Mouse (Mus musculus) forebrain, embryonic 11.5 days (tissue): ENCODE data around the gene Pth2r. TPM values are rescaled to one million over a fixed set of nuclear protein-coding genes. Genes with fewer than 3 reads are reported as not detected.

ENCODE experiments used
- ATAC-seq: fragments of 200-750 bp; cut with Nextera tagmentation; replicated peaks from 2 replicates; pipeline ENCODE4 v1.8.0; 2017; ENCODE audit warnings: moderate TSS enrichment; ENCODE audit not compliant: low FRiP score
- DNase-seq: peaks from one replicate; pipeline ENCODE4 v3.0.0-alpha.2; 2017; ENCODE audit warnings: low spot score
- H3K27ac ChIP-seq: fragments of 300-500 bp; sonication (generic); 2 replicates; pipeline ENCODE4 v1.5.1; 2014; ENCODE audit warnings: low read depth, low read length
- H3K27me3 ChIP-seq: fragments of 300-500 bp; sonication (generic); 2 replicates; pipeline ENCODE4 v1.6.1; 2014; ENCODE audit warnings: mild to moderate bottlenecking, low read length, mixed read lengths; ENCODE audit not compliant: control insufficient read depth, insufficient read depth
- H3K36me3 ChIP-seq: fragments of 300-500 bp; sonication (generic); 2 replicates; pipeline ENCODE4 v1.6.1; 2014; ENCODE audit warnings: mild to moderate bottlenecking, low read length, moderate library complexity, mixed read lengths; ENCODE audit not compliant: control insufficient read depth, insufficient read depth
- H3K4me1 ChIP-seq: fragments of 300-500 bp; sonication (generic); replicated peaks from 2 replicates; pipeline ENCODE4 v1.6.1; 2014; ENCODE audit warnings: low read length, mixed read lengths; ENCODE audit not compliant: control insufficient read depth, insufficient read depth
- H3K4me2 ChIP-seq: fragments of 300-500 bp; sonication (generic); 2 replicates; pipeline ENCODE4 v1.6.1; 2014; ENCODE audit warnings: low read depth, mild to moderate bottlenecking, low read length, moderate library complexity, mixed read lengths; ENCODE audit not compliant: severe bottlenecking
- H3K4me3 ChIP-seq: fragments of 300-500 bp; sonication (generic); 2 replicates; pipeline ENCODE4 v1.5.1; 2014; ENCODE audit warnings: low read depth, low read length
- H3K9ac ChIP-seq: fragments of 300-500 bp; sonication (generic); 2 replicates; pipeline ENCODE4 v1.6.1; 2014; ENCODE audit warnings: low read length
- H3K9me3 ChIP-seq: fragments of 300-500 bp; sonication (generic); 2 replicates; pipeline ENCODE4 v1.6.1; 2016; ENCODE audit warnings: low read length, mixed read lengths; ENCODE audit not compliant: control insufficient read depth
- WGBS: fragments of 180-500 bp; shearing (Covaris S2); extraction: QIAGEN DNeasy Blood & Tissue Kit; methylation state at CpG from one replicate; pipeline ENCODE4 v1.1.7; 2014; 5-methylcytosine and 5-hydroxymethylcytosine counted together
- polyA plus RNA-seq: library from polyadenylated mRNA; unstranded; fragments of >200 nt; fragmentation: Nextera tagmentation; extraction: Ambion mirVana; gene quantifications from 2 replicates; pipeline ENCODE4 v1.2.1, GENCODE M21; 2014

The Pth2r gene
- polyA plus RNA-seq, result 0.28 TPM in 1 of 2 replicates, not detected in the other

DNA sequence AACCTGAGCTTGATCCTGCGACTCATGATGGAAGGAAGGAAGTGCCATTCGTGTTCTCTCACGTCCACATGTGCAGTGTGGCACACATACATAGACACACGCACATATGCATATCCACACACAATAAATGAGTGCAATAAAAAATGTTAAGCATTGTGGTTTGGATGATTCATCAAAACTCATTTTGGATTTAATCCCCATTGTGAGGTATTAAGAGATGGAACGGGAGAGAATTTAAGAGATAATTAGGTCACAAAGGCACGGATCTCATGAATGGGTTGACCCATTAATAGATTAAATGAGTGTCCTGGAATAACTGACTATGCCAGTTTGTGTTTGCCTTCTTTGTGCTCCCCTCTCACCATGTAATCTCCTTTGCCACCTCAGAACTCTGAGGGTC lies at the start of gene Pth2r:
Gene Pth2r, plus strand, starts transcription at position 301 of the 400 bp plus-strand sequence.
- no peak for DNase-seq
- H3K4me1 ChIP-seq, result no peaks in the 10 kb centered on the region
- ATAC-seq, result no peak
- H3K36me3 ChIP-seq, result peaks cover 1% of the 10 kb centered on the region; the same call in 1 of the 2 replicates
- H3K4me2 ChIP-seq, result no peak within 1 kb of the TSS
- no peak within 1 kb of the TSS for H3K9ac ChIP-seq
- WGBS, result 78% methylated on average over 6 of the region's 6 CpGs
- H3K9me3 ChIP-seq, result no peaks in the 10 kb centered on the region
- H3K27me3 ChIP-seq, result no peaks in the 10 kb centered on the region
- no peak within 1 kb of the TSS for H3K4me3 ChIP-seq
- no peak within 1 kb of the TSS for H3K27ac ChIP-seq

DNA sequence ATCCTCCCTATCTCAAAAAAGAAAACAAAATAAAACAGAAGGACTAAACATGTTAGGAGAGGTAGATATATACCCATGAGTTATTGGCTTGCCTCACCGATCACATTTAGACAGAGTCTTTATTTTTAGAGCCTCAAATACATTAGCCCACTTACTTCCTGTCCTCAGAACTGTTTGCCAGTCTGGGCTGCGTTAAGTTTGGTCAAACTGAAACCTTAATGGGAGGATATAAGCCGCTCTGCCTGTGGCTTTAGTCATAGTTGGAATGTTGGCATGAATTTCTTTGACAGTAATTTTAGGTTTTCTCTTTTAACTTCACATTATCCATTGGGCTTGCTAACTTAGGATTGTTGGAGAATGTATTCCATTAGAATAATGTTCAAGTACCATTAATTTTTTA lies 44.1 kb upstream of the Pth2r start:
- no peaks in the 10 kb centered on the region for H3K27me3 ChIP-seq
- 94% methylated on average over 3 of the region's 3 CpGs for WGBS
- ATAC-seq, result no peak
- no peak overlapping the region for H3K4me2 ChIP-seq
- no peak overlapping the region for H3K27ac ChIP-seq
- no peaks in the 10 kb centered on the region for H3K4me1 ChIP-seq
- H3K4me3 ChIP-seq, result no peak overlapping the region
- DNase-seq, result no peak
- H3K36me3 ChIP-seq, result no peaks in the 10 kb centered on the region; the same call in 1 of the 2 replicates
- no peak overlapping the region for H3K9ac ChIP-seq
- H3K9me3 ChIP-seq, result no peaks in the 10 kb centered on the region

DNA sequence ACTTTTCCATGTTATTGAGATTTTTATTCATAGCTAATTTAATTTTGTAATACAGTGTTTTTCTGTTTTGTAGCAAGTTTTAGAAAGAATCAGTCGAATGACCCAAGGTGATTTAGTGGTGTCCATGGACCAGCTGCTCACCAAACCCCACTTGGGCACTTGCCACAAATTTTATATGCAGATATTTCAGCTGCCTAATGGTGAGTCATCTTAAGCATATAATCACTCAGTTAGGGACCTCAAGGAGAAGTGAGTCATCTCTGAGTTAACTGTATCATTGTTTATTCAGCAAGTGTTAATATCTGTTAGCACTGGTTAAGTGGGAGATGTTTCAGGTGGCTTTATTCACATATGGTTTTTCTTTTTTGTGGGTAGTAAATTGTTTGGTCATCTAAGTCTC lies 36.2 kb upstream of the Pth2r start:
- ATAC-seq (no peak), DNase-seq (no peak)
- no peaks in the 10 kb centered on the region for H3K4me1 ChIP-seq
- H3K4me2 ChIP-seq, result no peak overlapping the region
- H3K9ac ChIP-seq, result no peak overlapping the region
- no peaks in the 10 kb centered on the region; the same call in 1 of the 2 replicates for H3K36me3 ChIP-seq
- no peaks in the 10 kb centered on the region for H3K27me3 ChIP-seq
- no peak overlapping the region for H3K4me3 ChIP-seq
- H3K9me3 ChIP-seq, result no peaks in the 10 kb centered on the region
- 90% methylated on average over 1 of the region's 1 CpGs for WGBS
- H3K27ac ChIP-seq, result no peak overlapping the region

DNA sequence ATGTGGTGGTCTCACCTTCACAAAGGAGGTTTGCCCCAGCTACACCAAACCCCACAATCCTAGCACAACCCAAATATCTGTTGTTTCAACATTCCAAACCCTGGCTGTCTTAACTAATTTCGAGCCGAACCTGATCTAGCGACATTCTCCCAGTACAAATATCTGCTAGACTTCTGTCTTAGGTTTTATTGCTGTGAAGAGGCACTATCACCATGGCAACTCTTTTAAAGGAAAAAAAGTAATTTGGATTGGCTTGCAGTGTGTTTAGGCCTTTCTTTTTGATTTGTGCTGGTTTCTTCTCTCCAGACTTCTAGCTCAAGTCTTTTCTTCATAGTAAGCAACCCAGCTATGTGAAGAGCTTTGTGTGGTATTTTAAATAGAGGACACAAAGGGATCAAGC lies 1.4 kb upstream of the Pth2r start:
- DNase-seq, result no peak
- ATAC-seq, result no peak

DNA sequence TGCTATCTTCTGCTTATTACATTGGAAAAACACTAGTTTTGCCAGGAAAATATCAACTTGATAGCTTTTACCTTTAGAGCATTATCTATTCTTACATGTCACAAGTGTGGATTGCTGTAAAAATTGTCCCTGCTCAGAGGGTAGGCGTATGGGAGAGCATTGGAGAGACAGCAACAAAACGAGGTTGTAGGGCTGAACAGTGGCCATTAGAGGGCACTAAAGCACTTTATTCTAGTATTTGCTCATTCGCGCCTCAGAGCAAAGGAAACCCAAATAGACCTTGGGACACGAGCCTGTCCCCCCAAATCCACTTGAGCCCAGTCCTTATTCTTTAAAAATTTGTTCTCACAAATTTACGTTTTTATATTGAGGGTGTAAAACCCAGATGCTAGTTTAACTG lies 910 bp downstream of the Pth2r start:
- ATAC-seq (0 out of 2 replicates have a peak, but pooled peaks have one; percentile 30), DNase-seq (peak; percentile 58)

More for the DNA sequence above, 1.4 kb upstream of the Pth2r start:
- Histone ChIP-seq H3K9me3 (no peaks in the 10 kb centered on the region), H3K4me1 (no peaks in the 10 kb centered on the region), H3K4me2 (no peak overlapping the region), H3K9ac (no peak overlapping the region), H3K36me3 (peaks cover 2% of the 10 kb centered on the region; the same call in 1 of the 2 replicates), H3K27ac (no peak overlapping the region), H3K27me3 (no peaks in the 10 kb centered on the region), H3K4me3 (no peak overlapping the region)
- 86% methylated on average over 3 of the region's 3 CpGs for WGBS

DNA sequence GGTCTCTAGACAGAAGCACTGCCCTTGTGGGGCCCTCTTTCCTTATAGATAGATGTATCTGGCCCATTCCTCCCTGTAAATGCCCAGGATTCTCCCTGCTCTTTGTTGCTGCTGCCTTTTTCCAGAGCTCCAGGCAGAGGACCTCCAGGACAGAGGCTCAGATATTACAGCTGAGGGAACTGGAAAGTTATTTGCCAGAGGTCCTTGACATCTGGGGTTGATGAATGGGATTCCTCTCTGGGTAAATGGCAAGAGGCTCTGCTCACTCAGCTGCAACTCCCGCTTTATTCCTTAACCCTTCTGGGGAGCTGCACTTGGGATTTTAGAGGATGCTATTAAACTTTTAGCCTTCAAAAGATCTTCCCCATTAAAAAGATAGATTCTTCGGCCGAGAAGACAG lies 26.6 kb downstream of the Pth2r start:
- Histone ChIP-seq H3K9ac (no peak overlapping the region), H3K4me2 (no peak overlapping the region), H3K9me3 (no peaks in the 10 kb centered on the region), H3K4me3 (no peak overlapping the region), H3K4me1 (no peaks in the 10 kb centered on the region), H3K27me3 (peaks cover 2% of the 10 kb centered on the region; the same call in 1 of the 2 replicates), H3K36me3 (no peaks in the 10 kb centered on the region), H3K27ac (no peak overlapping the region)
- 83% methylated on average over 3 of the region's 3 CpGs for WGBS
- DNase-seq (no peak), ATAC-seq (no peak)

More for the DNA sequence above, 910 bp downstream of the Pth2r start:
- Histone ChIP-seq H3K27ac (no peak overlapping the region), H3K9me3 (no peaks in the 10 kb centered on the region), H3K4me1 (no peaks in the 10 kb centered on the region), H3K4me3 (no peak overlapping the region), H3K9ac (no peak overlapping the region), H3K36me3 (no peaks in the 10 kb centered on the region), H3K4me2 (no peak overlapping the region), H3K27me3 (no peaks in the 10 kb centered on the region)
- 9% methylated on average over 6 of the region's 6 CpGs for WGBS

DNA sequence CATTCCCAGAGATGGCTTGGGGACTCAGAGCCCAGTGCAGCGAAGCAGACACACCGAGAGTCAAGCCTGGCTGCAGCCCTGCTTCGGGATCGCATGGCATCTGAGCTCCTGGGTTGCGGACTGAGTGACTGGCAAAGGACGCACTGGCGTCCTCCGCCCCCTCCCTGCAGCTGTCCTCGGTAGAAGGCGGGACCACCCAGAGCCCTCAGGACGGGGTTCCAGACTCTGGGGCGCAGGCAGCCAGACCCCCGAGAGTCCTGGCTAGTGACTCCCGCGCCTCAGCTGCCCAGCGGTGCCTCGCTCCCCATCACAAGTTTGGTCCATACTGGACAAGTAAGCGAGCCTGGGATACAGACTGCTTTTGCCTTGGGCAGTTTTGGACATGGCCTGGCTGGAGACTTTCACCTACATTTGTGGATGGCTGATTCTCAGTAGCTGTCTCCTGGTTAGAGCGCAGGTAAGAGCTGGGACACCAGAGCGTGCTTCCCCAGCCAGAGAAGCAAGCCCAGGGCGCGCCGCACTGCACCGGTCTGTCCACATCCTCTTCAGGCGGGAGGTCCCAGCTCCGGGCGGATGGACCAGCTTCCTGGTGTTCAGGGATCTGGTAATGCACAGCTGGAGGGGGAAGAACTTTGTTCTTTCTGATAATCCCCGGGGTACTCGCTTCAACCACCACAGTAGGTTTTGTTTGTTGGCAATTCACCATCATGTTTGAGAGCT lies 29.5 kb downstream of the Pth2r start:
- H3K4me1 ChIP-seq, result no peaks in the 10 kb centered on the region
- no peaks in the 10 kb centered on the region for H3K9me3 ChIP-seq
- DNase-seq, result peak; percentile 65
- peak overlapping the region; percentile 64 for H3K4me2 ChIP-seq
- peak overlapping the region; percentile 41; the same call in 1 of the 2 replicates for H3K9ac ChIP-seq
- peaks cover 2% of the 10 kb centered on the region; the same call in 1 of the 2 replicates for H3K27me3 ChIP-seq
- H3K36me3 ChIP-seq, result no peaks in the 10 kb centered on the region
- H3K27ac ChIP-seq, result no peak overlapping the region
- 1% methylated on average over 29 of the region's 29 CpGs for WGBS
- peak; percentile 58 for ATAC-seq
- peak overlapping the region; percentile 32 for H3K4me3 ChIP-seq

DNA sequence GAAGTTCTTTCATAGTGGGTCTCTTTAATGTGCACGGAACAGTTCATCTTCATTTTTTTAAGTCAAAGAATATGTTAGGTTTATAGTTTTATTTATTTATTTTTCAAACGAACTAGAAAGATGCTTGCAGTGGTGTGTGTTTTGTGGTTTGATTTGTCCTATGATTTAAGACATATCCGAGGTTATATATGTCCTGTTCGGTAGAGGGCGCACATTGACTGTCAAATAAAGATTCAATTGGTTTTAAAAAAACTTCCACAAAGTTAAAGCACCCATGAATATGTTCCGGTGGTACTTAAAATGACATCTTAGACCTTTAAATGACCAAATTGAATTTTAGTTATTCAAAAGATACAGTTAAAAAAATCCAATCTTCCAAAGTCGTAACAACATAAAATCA lies 30.3 kb downstream of the Pth2r start:
- H3K27ac ChIP-seq, result no peak overlapping the region
- H3K36me3 ChIP-seq, result no peaks in the 10 kb centered on the region
- H3K4me2 ChIP-seq, result peak overlapping the region; percentile 64; the same call in 1 of the 2 replicates
- 13% methylated on average over 7 of the region's 7 CpGs for WGBS
- H3K27me3 ChIP-seq, result peaks cover 2% of the 10 kb centered on the region; the same call in 1 of the 2 replicates
- H3K4me3 ChIP-seq, result peak overlapping the region; percentile 32
- H3K9ac ChIP-seq, result no peak overlapping the region
- no peaks in the 10 kb centered on the region for H3K9me3 ChIP-seq
- DNase-seq (no peak), ATAC-seq (no peak)
- H3K4me1 ChIP-seq, result no peaks in the 10 kb centered on the region
